Mouse (Mus musculus): ENCODE measurements around the gene Apol10b. TPM values are rescaled to one million over a fixed set of nuclear protein-coding genes. Genes with fewer than 3 reads are reported as not detected.
"Not testable (repeated sequence)": the region's sequence is repeated elsewhere in the genome, so short reads cannot be mapped to it uniquely, and the experiment has no call there.

The Apol10b gene
- not detected for total RNA-seq (2021)
- long read RNA-seq, experiment 1, result 0 reads
- long read RNA-seq, experiment 2, result 0 reads

DNA sequence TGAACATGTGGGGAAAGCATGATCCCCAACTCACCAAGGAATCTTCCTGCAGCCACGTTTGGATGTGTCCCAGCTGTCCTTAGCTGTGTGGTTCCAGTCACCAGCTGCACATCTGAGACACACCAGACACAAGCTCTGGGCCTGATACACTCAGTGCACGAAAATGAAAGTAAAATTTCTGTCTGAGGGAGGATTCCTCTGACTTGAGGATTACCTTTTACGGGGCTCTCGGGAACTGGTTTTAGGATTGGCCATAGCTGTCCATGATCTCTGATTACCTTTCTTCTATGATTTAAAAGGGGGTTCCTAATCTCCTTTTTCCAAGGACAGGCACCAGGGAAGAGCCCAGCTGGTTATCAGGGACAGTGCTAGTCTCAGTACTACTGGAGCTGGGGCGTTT is at the start of gene Apol10b:
Gene Apol10b, minus strand, starts transcription at position 165 of the 400 bp plus-strand sequence.
- intact Hi-C loops (cut with DNase I), result no loop called here
- no peak for DNase-seq (ENCODE audit: low spot score in 2 of 2)

DNA sequence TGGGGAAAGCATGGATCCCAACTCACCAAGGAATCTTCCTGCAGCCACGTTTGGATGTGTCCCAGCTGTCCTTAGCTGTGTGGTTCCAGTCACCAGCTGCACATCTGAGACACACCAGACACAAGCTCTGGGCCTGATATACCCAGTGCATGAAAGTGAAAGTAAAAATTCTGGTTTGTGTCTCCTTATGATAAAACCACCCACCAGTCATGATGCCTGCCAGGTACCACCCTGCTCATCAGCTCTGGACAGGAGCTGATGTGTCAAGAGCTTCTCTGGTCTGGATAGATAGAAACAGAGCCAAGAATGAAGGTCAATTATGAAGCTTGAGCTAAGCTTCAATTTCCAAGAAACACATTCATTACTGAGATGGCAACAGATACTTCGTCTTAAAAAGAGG is 47.3 kb upstream of the Apol10b start, which contains the start of gene Apol11b:
Gene Apol11b, minus strand, starts transcription at position 111 of the 400 bp plus-strand sequence.
- DNase-seq (ENCODE audit: low spot score in 2 of 2); intact Hi-C loops (cut with DNase I): not testable (repeated sequence)

DNA sequence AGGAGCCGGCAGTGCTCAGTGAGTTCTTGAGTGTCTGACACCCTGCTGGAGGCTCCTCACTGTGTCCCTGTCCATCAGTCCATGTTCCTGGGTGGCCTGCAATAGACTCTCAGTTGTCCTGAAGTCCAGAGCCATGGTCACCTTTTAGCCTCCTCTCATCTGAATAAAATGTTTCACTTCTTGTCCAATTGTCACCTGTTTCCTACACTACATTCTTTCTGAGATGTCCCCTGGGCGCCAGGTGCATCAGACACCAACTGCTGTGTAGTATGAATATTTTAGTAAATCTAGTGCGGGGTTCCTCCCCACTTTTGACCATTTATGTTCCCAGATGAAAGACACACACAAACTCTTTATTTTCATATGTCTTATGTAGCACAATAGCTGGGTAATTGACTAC is 33.9 kb upstream of the Apol10b start:
- not testable (repeated sequence) for DNase-seq (ENCODE audit: low spot score in 2 of 2)
- intact Hi-C loops (cut with DNase I), result loop anchor here (2.0 kb wide), 1 partner anchor 109 kb away; no protein-coding TSS in a partner anchor

DNA sequence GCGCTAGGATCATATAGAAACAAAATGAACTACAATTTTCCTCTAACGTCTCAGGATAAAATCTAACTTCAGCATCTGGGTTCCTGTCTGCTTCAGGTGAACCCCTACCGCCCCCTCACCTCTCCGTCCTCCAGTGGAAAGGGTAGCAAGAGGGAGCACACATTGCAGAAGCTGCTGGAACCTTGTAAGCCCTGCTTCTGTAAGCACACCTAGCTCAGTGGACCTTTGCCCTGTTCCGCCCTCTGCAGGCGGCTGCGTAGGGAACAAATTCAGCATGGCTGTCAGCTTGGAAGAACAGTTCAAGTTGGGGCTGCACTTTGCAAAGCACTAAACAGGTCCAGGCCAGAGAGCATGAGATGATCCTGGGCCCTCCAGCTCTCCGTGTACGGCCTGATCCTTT is 32.7 kb upstream of the Apol10b start:
- DNase-seq (ENCODE audit: low spot score in 2 of 2); intact Hi-C loops (cut with DNase I): not testable (repeated sequence)

DNA sequence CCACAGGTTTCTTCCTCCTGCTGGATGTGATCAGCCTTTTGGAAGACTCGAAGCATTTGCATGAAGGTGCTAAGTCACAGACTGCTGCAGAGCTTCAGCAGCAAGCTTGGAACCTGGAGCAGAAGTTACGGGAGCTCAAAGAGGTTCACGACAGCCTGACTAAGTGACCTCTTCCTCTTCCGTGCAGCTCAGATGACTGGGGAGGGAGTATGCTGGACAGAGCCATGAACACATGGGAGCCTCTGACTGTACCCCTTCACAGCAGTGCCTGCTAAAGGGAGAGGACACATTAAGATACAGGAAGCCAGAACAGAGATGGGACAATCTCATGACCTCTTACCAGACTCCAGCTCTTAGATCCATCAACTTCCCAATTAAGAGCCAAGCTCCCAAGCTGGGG is 30.5 kb upstream of the Apol10b start:
- intact Hi-C loops (cut with DNase I); DNase-seq (ENCODE audit: low spot score in 2 of 2): not testable (repeated sequence)

DNA sequence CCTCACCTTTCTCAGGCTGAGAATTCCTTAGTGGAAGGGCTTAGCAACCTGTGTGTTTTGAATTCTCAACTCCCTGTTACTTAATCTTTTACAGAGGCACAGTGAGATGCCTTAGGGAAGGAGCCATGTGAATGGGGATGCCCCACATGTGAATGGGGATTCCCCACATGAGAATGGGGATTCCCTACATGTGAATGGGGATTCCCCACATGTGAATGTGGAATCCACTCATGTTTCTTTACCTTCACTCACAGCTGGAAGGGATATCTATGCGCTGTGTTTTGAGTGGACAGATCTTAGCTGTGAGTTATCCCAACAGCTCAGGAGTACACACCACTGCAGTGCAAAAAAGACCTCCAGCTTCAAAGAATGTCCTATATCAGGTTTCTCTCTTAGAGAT is 28.8 kb upstream of the Apol10b start:
- intact Hi-C loops (cut with DNase I), result no loop called here

DNA sequence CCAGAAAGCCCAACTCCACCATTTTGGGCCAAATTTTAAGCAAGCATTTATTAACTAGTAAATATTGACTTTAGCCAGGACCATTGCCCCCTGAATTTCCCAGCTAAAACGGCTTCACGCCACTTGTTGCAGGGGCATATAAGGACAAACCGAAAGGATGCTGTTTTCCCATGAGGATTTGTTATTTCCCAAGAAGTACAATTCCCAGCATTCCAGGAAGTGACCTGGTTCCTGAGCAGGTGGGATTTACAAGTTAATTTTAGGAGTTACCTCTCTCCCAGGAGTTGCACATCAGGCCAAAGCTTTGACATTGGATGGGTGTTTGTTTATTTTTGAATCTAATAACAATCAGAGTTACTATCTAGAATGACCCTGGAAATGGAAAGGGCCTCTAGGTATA is 10.1 kb upstream of the Apol10b start:
- no peak for DNase-seq (ENCODE audit: low spot score in 2 of 2)
- intact Hi-C loops (cut with DNase I), result no loop called here

More for the DNA sequence above, 28.8 kb upstream of the Apol10b start:
- DNase-seq (ENCODE audit: low spot score in 2 of 2), result no peak

DNA sequence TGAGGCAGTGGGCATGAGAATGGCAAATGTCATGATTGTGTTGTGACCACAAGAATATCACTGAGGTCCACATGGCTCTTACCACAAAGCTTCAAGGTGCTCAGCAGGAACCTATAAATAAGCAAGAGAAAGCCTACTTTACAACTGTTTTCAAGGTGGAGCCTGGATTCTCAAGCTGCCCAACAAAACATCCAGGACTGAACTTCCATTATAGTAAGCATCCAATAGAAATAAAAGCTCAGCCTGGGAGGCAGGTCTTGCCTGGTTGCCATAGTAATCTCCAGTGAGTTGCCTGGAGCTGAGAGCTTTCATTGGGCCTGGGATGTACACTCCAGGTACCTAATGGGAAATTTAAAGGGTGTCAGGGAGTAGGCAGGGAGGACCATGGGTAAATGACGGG is 3.0 kb upstream of the Apol10b start, which contains the start of gene Gm36245:
Gene Gm36245, plus strand, starts transcription at position 301 of the 400 bp plus-strand sequence.
- intact Hi-C loops (cut with DNase I), result no loop called here
- DNase-seq (ENCODE audit: low spot score in 2 of 2), result peak in 1 of 2 experiments; percentile 10

DNA sequence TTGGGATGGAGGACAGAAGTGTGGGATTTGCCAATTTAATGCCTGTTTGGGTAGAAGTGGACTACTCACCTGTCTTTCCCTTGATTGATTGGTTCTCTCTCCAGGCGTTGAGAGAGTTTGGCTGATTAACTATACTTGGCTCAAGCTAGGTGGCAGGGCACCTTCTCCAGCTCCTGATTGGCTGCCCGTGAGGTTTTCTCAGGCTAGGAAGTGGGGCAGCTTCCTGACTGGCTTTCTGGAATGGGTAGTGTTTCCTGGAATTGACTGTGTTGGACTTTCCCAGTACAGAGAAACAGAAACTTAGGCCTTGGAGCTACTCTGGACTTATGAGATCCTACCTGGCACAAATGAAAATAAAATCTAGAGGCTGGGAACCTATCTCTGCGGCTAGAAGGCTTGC is 2.5 kb upstream of the Apol10b start:
- no peak for DNase-seq (ENCODE audit: low spot score in 2 of 2)
- intact Hi-C loops (cut with DNase I), result no loop called here

DNA sequence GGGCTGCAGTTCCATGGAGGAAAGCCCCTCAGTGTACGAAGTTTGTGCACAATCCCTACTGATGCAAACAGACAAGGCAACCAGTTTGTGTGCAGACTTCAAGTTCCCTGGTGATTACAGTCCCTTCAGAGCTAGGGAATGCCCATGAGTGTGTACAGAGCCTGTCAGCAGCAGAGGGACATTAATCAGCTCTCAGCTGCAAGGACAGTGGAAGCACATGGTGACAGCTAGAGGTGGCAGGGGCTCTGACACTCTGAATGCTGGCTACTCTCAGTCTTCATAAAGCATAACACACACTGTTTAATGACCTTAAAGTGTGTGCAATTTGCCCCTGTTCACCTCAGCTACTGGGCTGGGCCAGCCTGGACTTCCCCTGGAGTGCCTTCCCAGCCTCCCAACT is 2.4 kb downstream of the Apol10b start:
- DNase-seq (ENCODE audit: low spot score in 2 of 2), result no peak
- intact Hi-C loops (cut with DNase I), result no loop called here

DNA sequence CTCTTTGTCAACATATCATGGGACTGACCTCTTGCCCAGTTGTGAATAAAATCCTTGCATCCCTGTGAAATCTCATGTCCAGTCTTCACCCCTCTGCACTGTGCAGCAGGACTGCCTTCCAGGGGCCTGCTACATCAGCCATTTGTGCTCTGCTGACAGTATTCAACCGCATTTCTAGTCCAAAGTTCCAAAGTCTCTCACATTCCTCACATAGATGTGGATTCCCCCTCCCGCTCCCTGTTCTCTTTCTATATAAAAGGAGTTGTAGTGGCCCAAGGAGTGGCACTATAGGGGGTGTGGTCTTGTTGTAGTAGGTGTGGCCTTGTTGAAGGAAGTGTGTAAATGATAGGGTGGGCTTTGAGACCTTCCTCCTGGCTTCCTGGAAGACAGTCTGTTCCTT is 5.0 kb downstream of the Apol10b start:
- intact Hi-C loops (cut with DNase I), result no loop called here
- DNase-seq (ENCODE audit: low spot score in 2 of 2), result no peak

DNA sequence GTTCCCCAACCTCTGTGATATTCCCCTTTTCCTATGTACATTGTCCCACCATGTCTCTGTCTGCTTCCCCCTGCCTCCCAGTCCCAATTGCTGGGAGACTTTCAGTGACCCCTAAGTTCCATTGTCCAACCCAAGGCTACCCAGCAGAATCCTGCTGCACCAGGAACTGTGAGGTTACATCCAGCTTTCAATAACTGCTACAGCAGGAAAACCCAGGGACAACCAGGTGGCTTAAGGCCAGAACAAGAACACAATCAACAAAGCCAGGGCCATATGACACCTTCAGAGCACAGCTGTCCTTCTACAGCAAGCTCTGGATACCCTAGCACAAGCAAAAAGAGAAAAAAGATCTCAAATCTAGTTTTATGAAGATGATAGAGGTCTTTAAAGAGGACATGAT is 6.9 kb downstream of the Apol10b start:
- intact Hi-C loops (cut with DNase I), result no loop called here
- DNase-seq (ENCODE audit: low spot score in 2 of 2), result no peak

DNA sequence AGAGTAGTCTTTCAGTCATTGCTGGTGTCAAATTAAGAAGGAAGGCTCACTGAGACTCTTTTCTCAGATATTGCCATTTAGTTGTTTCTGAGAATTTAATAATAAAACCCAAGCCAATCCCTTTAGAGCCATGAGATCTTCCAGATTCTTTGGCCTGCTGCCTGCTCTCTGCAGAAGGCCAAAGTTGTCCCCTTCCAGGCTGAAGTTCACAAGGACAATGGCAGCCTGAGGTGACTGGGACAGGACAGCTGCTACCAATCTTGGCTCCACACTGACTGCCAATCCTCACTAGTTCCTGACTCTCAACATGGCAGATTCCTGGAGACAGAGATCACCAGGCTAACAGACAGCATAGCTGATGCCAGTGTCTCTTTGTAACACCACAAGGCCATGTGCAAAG is 8.9 kb downstream of the Apol10b start:
- no peak for DNase-seq (ENCODE audit: low spot score in 2 of 2)
- intact Hi-C loops (cut with DNase I), result no loop called here

DNA sequence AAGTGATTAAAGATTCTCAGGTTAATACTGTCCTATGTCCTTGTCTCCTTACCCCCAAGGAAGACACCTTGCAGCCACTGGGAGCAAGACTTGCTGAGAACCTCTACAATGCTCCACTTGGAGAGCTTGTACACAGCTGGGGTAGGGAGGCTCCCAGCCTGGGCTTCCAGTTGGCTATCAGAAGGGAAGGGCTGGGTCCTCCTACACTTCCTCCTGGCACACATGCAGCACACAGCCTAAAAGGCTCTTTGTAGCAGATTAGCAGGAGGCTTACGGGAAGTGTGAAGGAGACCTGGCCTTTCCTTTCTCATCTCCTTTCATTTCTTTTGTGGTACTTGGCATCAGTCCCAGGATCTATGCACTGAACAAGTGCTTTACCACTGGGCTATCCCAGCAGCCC is 14.2 kb downstream of the Apol10b start:
- intact Hi-C loops (cut with DNase I), result no loop called here
- peak; percentile 7 to 18 for DNase-seq (ENCODE audit: low spot score in 2 of 2)

DNA sequence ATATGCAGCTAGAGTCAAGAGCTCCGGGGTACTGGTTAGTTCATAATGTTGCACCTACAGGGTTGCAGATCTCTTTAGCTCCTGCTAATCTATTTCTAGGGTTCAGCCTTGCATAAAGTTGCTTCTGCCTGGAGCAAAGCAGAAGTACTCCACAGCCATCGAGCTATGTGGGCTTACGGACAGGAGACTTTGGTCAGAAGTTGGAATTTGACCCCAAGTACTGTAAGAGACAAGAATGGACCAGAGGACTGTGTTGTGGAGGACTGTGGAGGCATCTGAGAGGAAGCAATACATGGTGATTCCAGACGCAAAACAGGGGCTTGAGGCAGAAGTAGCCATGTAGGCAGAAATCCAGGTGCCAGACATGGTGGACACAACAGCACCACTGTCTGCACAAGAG is 16.6 kb downstream of the Apol10b start:
- no peak for DNase-seq (ENCODE audit: low spot score in 2 of 2)
- intact Hi-C loops (cut with DNase I), result no loop called here

DNA sequence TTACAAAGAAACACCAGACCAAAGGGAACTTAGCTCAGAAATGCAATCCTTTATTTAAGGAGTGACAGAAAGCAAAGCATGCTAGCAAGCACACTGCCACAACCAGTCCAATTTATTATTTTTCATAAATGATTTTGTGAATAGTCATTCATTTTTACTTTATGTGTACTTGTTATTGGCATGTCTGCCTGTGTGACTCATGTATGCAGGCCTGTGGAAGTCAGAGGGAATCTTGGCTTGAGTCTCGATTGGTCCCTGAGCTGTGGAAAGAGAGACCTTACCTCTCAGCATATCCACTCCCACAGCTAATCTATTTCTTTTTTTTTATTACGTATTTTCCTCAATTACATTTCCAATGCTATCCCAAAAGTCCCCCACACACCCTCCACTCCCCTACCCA is 17.1 kb downstream of the Apol10b start:
- intact Hi-C loops (cut with DNase I), result no loop called here
- no peak for DNase-seq (ENCODE audit: low spot score in 2 of 2)

DNA sequence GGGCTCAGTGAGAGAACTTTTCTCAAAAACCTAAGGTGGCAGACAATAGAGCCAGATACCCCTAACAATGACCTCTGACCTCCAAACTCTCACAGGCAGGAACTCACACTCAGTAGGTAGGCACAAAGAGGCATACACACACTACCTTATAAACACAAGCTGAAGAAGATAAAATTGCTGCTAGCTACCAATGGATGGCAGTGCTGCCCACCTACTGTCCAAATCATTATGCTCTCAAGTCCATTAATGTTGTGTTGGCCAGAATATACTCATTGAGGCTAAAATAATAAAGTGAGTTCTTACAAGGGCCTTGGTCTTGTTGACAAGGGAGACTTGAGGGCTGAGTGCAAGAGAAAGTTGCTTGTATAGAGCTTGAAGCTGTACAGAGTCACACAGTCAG is 32.7 kb downstream of the Apol10b start:
- intact Hi-C loops (cut with DNase I), result no loop called here
- no peak for DNase-seq (ENCODE audit: low spot score in 2 of 2)

DNA sequence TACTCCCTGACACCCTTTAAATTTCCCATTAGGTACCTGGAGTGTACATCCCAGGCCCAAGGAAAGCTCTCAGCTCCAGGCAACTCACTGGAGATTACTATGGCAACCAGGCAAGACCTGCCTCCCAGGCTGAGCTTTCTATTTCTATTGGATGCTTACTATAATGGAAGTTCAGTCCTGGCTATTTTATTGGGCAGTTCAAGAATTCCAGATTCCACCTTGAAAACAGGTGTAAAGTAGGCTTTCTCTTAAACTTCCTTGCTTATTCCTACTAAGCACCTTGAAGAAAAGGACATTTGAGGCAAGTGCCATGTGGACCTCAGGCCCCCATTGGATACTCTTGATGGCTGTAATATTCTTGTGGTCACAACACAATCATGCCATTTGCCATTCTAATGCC is 34.1 kb downstream of the Apol10b start, which contains the start of gene 1700025B11Rik:
Gene 1700025B11Rik, minus strand, starts transcription at position 101 of the 400 bp plus-strand sequence.
- no peak for DNase-seq (ENCODE audit: low spot score in 2 of 2)

DNA sequence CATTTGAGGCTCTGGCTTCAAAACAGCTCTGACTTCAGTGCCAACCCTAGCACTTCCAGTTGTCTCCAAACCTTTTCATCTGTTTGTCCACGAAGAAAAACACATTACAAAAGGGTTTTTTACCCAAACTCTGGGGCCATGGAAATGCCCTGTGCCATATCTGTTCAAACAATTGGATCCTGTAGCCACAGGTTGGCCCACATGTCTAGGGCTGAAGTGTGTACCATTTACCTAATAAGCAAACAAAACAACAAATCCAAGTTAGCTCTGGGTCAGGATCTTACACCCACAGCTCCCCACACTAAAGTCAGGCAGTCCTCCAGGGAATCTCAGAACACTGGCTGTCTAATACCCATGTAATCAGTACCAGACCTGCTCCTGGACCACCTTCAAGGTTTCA is 56.7 kb downstream of the Apol10b start:
- intact Hi-C loops (cut with DNase I), result loop anchor here (10.0 kb wide), 1 partner anchor 76 kb away; no protein-coding TSS in a partner anchor
- DNase-seq (ENCODE audit: low spot score in 2 of 2), result not testable (repeated sequence)

More for the DNA sequence above, 34.1 kb downstream of the Apol10b start, which contains the start of gene 1700025B11Rik:
- intact Hi-C loops (cut with DNase I), result no loop called here
